Mouse (Mus musculus): ENCODE measurements around the gene Sfxn5. TPM values are rescaled to one million over a fixed set of nuclear protein-coding genes. Genes with fewer than 3 reads are reported as not detected.

The Sfxn5 gene
- polyA plus RNA-seq, 1 experiment from 2014 or later, result 8.2 TPM

- no peak for ATAC-seq (ENCODE audit: insufficient number of reproducible peaks, insufficient read depth, low FRiP score, low TSS enrichment, low read depth)
- no peak overlapping the region for H3K4me3 ChIP-seq
- no peaks in the 10 kb centered on the region for H3K27me3 ChIP-seq
- H3K4me1 ChIP-seq, result peaks cover 15% of the 10 kb centered on the region
- H3K9me3 ChIP-seq, result no peaks in the 10 kb centered on the region
- 85% methylated on average over 5 of the region's 5 CpGs for WGBS
- no peak overlapping the region for H3K4me2 ChIP-seq
- H3K27ac ChIP-seq, result no peak overlapping the region
- no peaks in the 10 kb centered on the region for H3K36me3 ChIP-seq
- no peak overlapping the region for H3K9ac ChIP-seq
Observed at GRCm38 (mm10) chr6:85363231-85363905, 30.1 kb upstream of the Sfxn5 start.

GRCm38 (mm10) chr6:85362610-85363009 is 29.4 kb upstream of the Sfxn5 start:
- H3K4me1 ChIP-seq, result peaks cover 15% of the 10 kb centered on the region
- no peaks in the 10 kb centered on the region for H3K36me3 ChIP-seq
- H3K4me2 ChIP-seq, result no peak overlapping the region
- 85% methylated on average over 5 of the region's 5 CpGs for WGBS
- H3K4me3 ChIP-seq, result no peak overlapping the region
- no peaks in the 10 kb centered on the region for H3K9me3 ChIP-seq
- H3K27me3 ChIP-seq, result no peaks in the 10 kb centered on the region
- ATAC-seq (ENCODE audit: insufficient number of reproducible peaks, insufficient read depth, low FRiP score, low TSS enrichment, low read depth), result no peak
- no peak overlapping the region for H3K27ac ChIP-seq
- H3K9ac ChIP-seq, result no peak overlapping the region

GRCm38 (mm10) chr6:85360311-85360710 is 27.1 kb upstream of the Sfxn5 start:
- Histone ChIP-seq H3K9ac (no peak overlapping the region), H3K9me3 (no peaks in the 10 kb centered on the region), H3K4me1 (no peaks in the 10 kb centered on the region), H3K36me3 (no peaks in the 10 kb centered on the region), H3K4me3 (no peak overlapping the region), H3K4me2 (no peak overlapping the region), H3K27me3 (no peaks in the 10 kb centered on the region), H3K27ac (no peak overlapping the region)
- WGBS, result 76% methylated on average over 5 of the region's 5 CpGs
- no peak for ATAC-seq (ENCODE audit: insufficient number of reproducible peaks, insufficient read depth, low FRiP score, low TSS enrichment, low read depth)

GRCm38 (mm10) chr6:85358877-85359276 is 25.7 kb upstream of the Sfxn5 start:
- Histone ChIP-seq H3K4me1 (no peaks in the 10 kb centered on the region), H3K27me3 (no peaks in the 10 kb centered on the region), H3K4me3 (no peak overlapping the region), H3K36me3 (no peaks in the 10 kb centered on the region), H3K9ac (no peak overlapping the region), H3K27ac (no peak overlapping the region), H3K9me3 (no peaks in the 10 kb centered on the region), H3K4me2 (no peak overlapping the region)
- WGBS, result 89% methylated on average over 1 of the region's 1 CpGs
- no peak for ATAC-seq (ENCODE audit: insufficient number of reproducible peaks, insufficient read depth, low FRiP score, low TSS enrichment, low read depth)

GRCm38 (mm10) chr6:85356682-85357465 is 23.7 kb upstream of the Sfxn5 start:
- H3K27me3 ChIP-seq, result no peaks in the 10 kb centered on the region
- H3K36me3 ChIP-seq, result no peaks in the 10 kb centered on the region
- H3K4me3 ChIP-seq, result no peak overlapping the region
- 72% methylated on average over 4 of the region's 4 CpGs for WGBS
- no peak overlapping the region for H3K9ac ChIP-seq
- no peak for ATAC-seq (ENCODE audit: insufficient number of reproducible peaks, insufficient read depth, low FRiP score, low TSS enrichment, low read depth)
- H3K9me3 ChIP-seq, result no peaks in the 10 kb centered on the region
- H3K4me1 ChIP-seq, result no peaks in the 10 kb centered on the region
- no peak overlapping the region for H3K27ac ChIP-seq
- no peak overlapping the region for H3K4me2 ChIP-seq

GRCm38 (mm10) chr6:85355753-85356152 is 22.5 kb upstream of the Sfxn5 start:
- Histone ChIP-seq H3K36me3 (no peaks in the 10 kb centered on the region), H3K4me2 (no peak overlapping the region)
- WGBS, result 93% methylated on average over 2 of the region's 2 CpGs

GRCm38 (mm10) chr6:85354709-85355108 is 21.5 kb upstream of the Sfxn5 start:
- Histone ChIP-seq H3K4me2 (no peak overlapping the region), H3K4me1 (no peaks in the 10 kb centered on the region), H3K36me3 (no peaks in the 10 kb centered on the region), H3K4me3 (no peak overlapping the region), H3K9me3 (no peaks in the 10 kb centered on the region), H3K27ac (no peak overlapping the region), H3K9ac (no peak overlapping the region), H3K27me3 (no peaks in the 10 kb centered on the region)
- 75% methylated on average over 6 of the region's 6 CpGs for WGBS
- no peak for ATAC-seq (ENCODE audit: insufficient number of reproducible peaks, insufficient read depth, low FRiP score, low TSS enrichment, low read depth)

More at GRCm38 (mm10) chr6:85355753-85356152, 22.5 kb upstream of the Sfxn5 start:
- Histone ChIP-seq H3K9me3 (no peaks in the 10 kb centered on the region), H3K4me1 (no peaks in the 10 kb centered on the region), H3K9ac (no peak overlapping the region), H3K27ac (no peak overlapping the region), H3K27me3 (no peaks in the 10 kb centered on the region), H3K4me3 (no peak overlapping the region)
- no peak for ATAC-seq (ENCODE audit: insufficient number of reproducible peaks, insufficient read depth, low FRiP score, low TSS enrichment, low read depth)

GRCm38 (mm10) chr6:85353706-85354105 is 20.5 kb upstream of the Sfxn5 start:
- Histone ChIP-seq H3K4me1 (no peaks in the 10 kb centered on the region), H3K4me2 (no peak overlapping the region), H3K36me3 (peaks cover 2% of the 10 kb centered on the region; the same call in 1 of the 2 replicates), H3K27ac (no peak overlapping the region), H3K4me3 (no peak overlapping the region), H3K27me3 (no peaks in the 10 kb centered on the region), H3K9ac (no peak overlapping the region), H3K9me3 (no peaks in the 10 kb centered on the region)
- 64% methylated on average over 3 of the region's 3 CpGs for WGBS
- no peak for ATAC-seq (ENCODE audit: insufficient number of reproducible peaks, insufficient read depth, low FRiP score, low TSS enrichment, low read depth)

GRCm38 (mm10) chr6:85350157-85350556 is 16.9 kb upstream of the Sfxn5 start:
- Histone ChIP-seq H3K9ac (no peak overlapping the region), H3K9me3 (no peaks in the 10 kb centered on the region), H3K4me2 (no peak overlapping the region), H3K4me1 (no peaks in the 10 kb centered on the region), H3K27me3 (no peaks in the 10 kb centered on the region), H3K36me3 (peaks cover 20% of the 10 kb centered on the region), H3K27ac (no peak overlapping the region), H3K4me3 (no peak overlapping the region)
- WGBS, result 85% methylated on average over 1 of the region's 1 CpGs
- no peak for ATAC-seq (ENCODE audit: insufficient number of reproducible peaks, insufficient read depth, low FRiP score, low TSS enrichment, low read depth)

GRCm38 (mm10) chr6:85349246-85349645 is 16.0 kb upstream of the Sfxn5 start:
- Histone ChIP-seq H3K4me2 (no peak overlapping the region), H3K4me1 (no peaks in the 10 kb centered on the region), H3K27me3 (no peaks in the 10 kb centered on the region), H3K9me3 (no peaks in the 10 kb centered on the region), H3K9ac (no peak overlapping the region), H3K27ac (no peak overlapping the region), H3K4me3 (no peak overlapping the region), H3K36me3 (peaks cover 23% of the 10 kb centered on the region)
- 63% methylated on average over 7 of the region's 7 CpGs for WGBS
- no peak for ATAC-seq (ENCODE audit: insufficient number of reproducible peaks, insufficient read depth, low FRiP score, low TSS enrichment, low read depth)

- no peaks in the 10 kb centered on the region for H3K4me1 ChIP-seq
- H3K27ac ChIP-seq, result no peak overlapping the region
- H3K4me3 ChIP-seq, result no peak overlapping the region
- H3K9me3 ChIP-seq, result no peaks in the 10 kb centered on the region
- H3K4me2 ChIP-seq, result no peak overlapping the region
- peaks cover 24% of the 10 kb centered on the region for H3K36me3 ChIP-seq
- H3K27me3 ChIP-seq, result no peaks in the 10 kb centered on the region
- no peak for ATAC-seq (ENCODE audit: insufficient number of reproducible peaks, insufficient read depth, low FRiP score, low TSS enrichment, low read depth)
- no peak overlapping the region for H3K9ac ChIP-seq
- 83% methylated on average over 11 of the region's 11 CpGs for WGBS
Observed at GRCm38 (mm10) chr6:85348133-85348532, 14.9 kb upstream of the Sfxn5 start.

GRCm38 (mm10) chr6:85346028-85346634 is 12.9 kb upstream of the Sfxn5 start:
- 40% methylated on average over 6 of the region's 6 CpGs for WGBS
- no peak for ATAC-seq (ENCODE audit: insufficient number of reproducible peaks, insufficient read depth, low FRiP score, low TSS enrichment, low read depth)

More at GRCm38 (mm10) chr6:85346028-85346634, 12.9 kb upstream of the Sfxn5 start:
- Histone ChIP-seq H3K9ac (no peak overlapping the region), H3K27ac (no peak overlapping the region), H3K9me3 (no peaks in the 10 kb centered on the region), H3K4me1 (no peaks in the 10 kb centered on the region), H3K4me3 (no peak overlapping the region), H3K36me3 (peaks cover 38% of the 10 kb centered on the region), H3K27me3 (no peaks in the 10 kb centered on the region), H3K4me2 (no peak overlapping the region)

Measured in embryonic facial prominence, embryonic 13.5 days (tissue).